Mouse (Mus musculus): ENCODE measurements around the gene Tmem230.

GRCm38 (mm10) chr2:132252542-132253528 lies 5.2 kb upstream of the Tmem230 start, which contains the start of gene Pcna:
- TF ChIP-seq CTCF (IDR thresholded peaks at IDR 0.05; ENCODE audit: insufficient read depth, low read depth, low read length) (no peak), POLR2A (IDR thresholded peaks at IDR 0.05; ENCODE audit: insufficient read depth, low read depth, low read length) (peak; percentile 96)

Data from olfactory bulb, adult 2 months (tissue).